Mouse (Mus musculus) T-helper 17 cell (primary cell): ENCODE data around the gene Grem2.

Experiments used
- in situ Hi-C, 2 experiments: fragments of 300-600 bp; cut with MboI, MseI; formaldehyde crosslinking; loops; 1 replicate in 1 of 2; 2 replicates in 1 of 2; pipeline ENCODE4 v1.15.1; 2025; ENCODE audit warnings: high pct_unique_total_duplicates in 2 of 2

The Grem2 gene

GRCm38 (mm10) chr1:174788617-174789016, 133.0 kb downstream of the Grem2 start:
- in situ Hi-C loops: no loop called here
